Mouse (Mus musculus): ENCODE measurements at regions not wholly inside any gene's neighbourhood (a gene's known extent, or its start where the extent isn't known, plus 50 kb on each side); places are given as distances from the start of the nearest gene placed in this dataset.

GRCm38 (mm10) chr1:90710566-90710965, 107.8 kb downstream of the Cops8 start:
- intact Hi-C loops (cut with DNase I) = no loop called here
- DNase-seq (ENCODE audit: low spot score in 2 of 2) = no peak

GRCm38 (mm10) chr1:90711103-90711502, 108.3 kb downstream of the Cops8 start:
- no peak for DNase-seq (ENCODE audit: low spot score in 2 of 2)
- intact Hi-C loops (cut with DNase I) = no loop called here
